Comparison of ENCODE assay signal across 7 mouse cellular contexts in the genomic region with DNA sequence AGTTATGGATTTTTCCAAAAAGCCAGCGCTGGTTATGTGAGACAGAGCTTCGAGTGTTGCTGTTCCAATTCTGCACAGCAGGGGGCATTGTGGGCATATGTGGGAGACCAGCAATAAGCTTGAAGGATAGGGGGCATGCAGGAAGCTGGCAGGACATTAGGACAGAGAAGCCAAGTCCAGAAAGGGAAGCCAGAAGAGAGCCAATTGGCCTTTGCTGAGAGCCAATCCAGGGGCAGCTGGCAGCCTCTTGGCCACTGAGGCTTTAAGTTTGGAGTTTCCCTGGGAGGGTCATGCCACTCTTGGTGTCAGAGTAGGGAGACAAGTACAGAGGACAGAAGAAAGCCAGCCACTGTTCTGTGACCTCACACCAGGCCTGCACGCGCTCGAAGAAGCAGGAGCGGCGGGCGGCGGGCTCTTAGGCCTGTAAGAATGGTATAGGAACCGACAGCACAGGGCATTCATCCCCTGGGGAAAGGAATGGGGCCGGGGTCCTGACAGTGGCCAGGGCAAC. TPM values are rescaled to one million over a fixed set of nuclear protein-coding genes. Genes with fewer than 3 reads are reported as not detected.
DNase-seq lines count a peak whose midpoint lies in the region; ATAC-seq and TF ChIP-seq lines count a peak whose summit lies in the region.

No protein-coding gene starts in this region.

- no peak overlapping the region for H3K4me2 ChIP-seq in intestine, postnatal 0 days (replicated peaks; ENCODE audit: low read depth)
- H3K4me2 ChIP-seq in midbrain, embryonic 12.5 days (replicated peaks): no peak overlapping the region

- intact Hi-C loops in left cerebral cortex, postnatal 36 days (cut with DNase I): loop anchor here (2.0 to 5.0 kb wide), 2 partner anchors 52 to 118 kb away; partner anchors contain the start of gene Srl

- no peaks in the 10 kb centered on the region for H3K27me3 ChIP-seq in intestine, postnatal 0 days (replicated peaks; ENCODE audit: control insufficient read depth, insufficient read depth, low read length)
- no peaks in the 10 kb centered on the region for H3K27me3 ChIP-seq in midbrain, embryonic 12.5 days

- H3K9ac ChIP-seq in intestine, postnatal 0 days (ENCODE audit: low read depth, low read length): no peak overlapping the region
- H3K9ac ChIP-seq in midbrain, embryonic 12.5 days (replicated peaks): no peak overlapping the region; the same call in 1 of the 2 replicates

- peaks cover 4% of the 10 kb centered on the region for H3K36me3 ChIP-seq in intestine, postnatal 0 days (ENCODE audit: control insufficient read depth, insufficient read depth)
- H3K36me3 ChIP-seq in midbrain, embryonic 12.5 days: peaks cover 12% of the 10 kb centered on the region; the same call in 1 of the 2 replicates

- no peaks in the 10 kb centered on the region for H3K9me3 ChIP-seq in intestine, postnatal 0 days (ENCODE audit: control insufficient read depth)
- no peaks in the 10 kb centered on the region for H3K9me3 ChIP-seq in midbrain, embryonic 12.5 days

- peak; percentile 99 for ATAC-seq in granulocyte monocyte progenitor cell, adult 5-6 weeks (replicated peaks; ENCODE audit: poor library complexity, severe bottlenecking)
- peak; percentile 67 for ATAC-seq in intestine, postnatal 0 days
- peak; percentile 56 for ATAC-seq in midbrain, embryonic 12.5 days (ENCODE audit: low FRiP score, low read depth)

- TF ChIP-seq CTCF in intestine, postnatal 0 days (IDR thresholded peaks at IDR 0.05; ENCODE audit: low read depth): peak; percentile 98

- no peak overlapping the region for H3K27ac ChIP-seq in intestine, postnatal 0 days (ENCODE audit: low read depth, low read length)
- no peak overlapping the region for H3K27ac ChIP-seq in midbrain, embryonic 12.5 days (replicated peaks)

- DNase-seq in adrenal gland, postnatal 10 days: peak; percentile 96
- peak; percentile 77 for DNase-seq in embryo, embryonic 9.5 days (ENCODE audit: extremely low spot score)
- DNase-seq in left cerebral cortex, postnatal 36 days (ENCODE audit: low spot score in 2 of 2): peak; percentile 82 to 88
- DNase-seq in skeletal muscle tissue, adult 2 months (ENCODE audit: low read depth, low spot score): peak; percentile 97

- H3K4me3 ChIP-seq in intestine, postnatal 0 days (ENCODE audit: low read depth, low read length): no peak overlapping the region
- no peak overlapping the region for H3K4me3 ChIP-seq in midbrain, embryonic 12.5 days

- WGBS in intestine, postnatal 0 days: 72% methylated on average over 11 of the region's 11 CpGs
- 72% methylated on average over 11 of the region's 11 CpGs for WGBS in midbrain, embryonic 12.5 days

- H3K4me1 ChIP-seq in intestine, postnatal 0 days (replicated peaks; ENCODE audit: control insufficient read depth, insufficient read depth, low read length): no peaks in the 10 kb centered on the region
- peaks cover 4% of the 10 kb centered on the region; the same call in 1 of the 2 replicates for H3K4me1 ChIP-seq in midbrain, embryonic 12.5 days

RNA-seq across cellular contexts. Expression of gene Srl, which starts 52.4 kb away (rescaled TPM):
- total RNA-seq in adrenal gland, postnatal 10 days (2021): 100 to 1,000 TPM in 1 of 2 experiments, 10 to 100 TPM in 1; 35.9 to 108 TPM
- total RNA-seq in granulocyte monocyte progenitor cell, adult 5-6 weeks (2014; fragmentation: Nextera tagmentation): 16.1 and 16.3 TPM in 2 replicates
- 8.2 and 29.9 TPM in 2 replicates for total RNA-seq in granulocyte monocyte progenitor cell, adult 5-6 weeks (2017)
- polyA plus RNA-seq in intestine, postnatal 0 days (2015; fragmentation: Nextera tagmentation; extraction: Ambion mirVana): 2.2 and 2.4 TPM in 2 replicates
- total RNA-seq in left cerebral cortex, postnatal 36 days (2021): 1 to 10 TPM; 6.7 to 9.6 TPM
- 21.5 and 22.1 TPM in 2 replicates for polyA plus RNA-seq in midbrain, embryonic 12.5 days (2016; fragmentation: Nextera tagmentation; extraction: Ambion mirVana)
